Mouse (Mus musculus): ENCODE measurements around the gene Radil.

DNA sequence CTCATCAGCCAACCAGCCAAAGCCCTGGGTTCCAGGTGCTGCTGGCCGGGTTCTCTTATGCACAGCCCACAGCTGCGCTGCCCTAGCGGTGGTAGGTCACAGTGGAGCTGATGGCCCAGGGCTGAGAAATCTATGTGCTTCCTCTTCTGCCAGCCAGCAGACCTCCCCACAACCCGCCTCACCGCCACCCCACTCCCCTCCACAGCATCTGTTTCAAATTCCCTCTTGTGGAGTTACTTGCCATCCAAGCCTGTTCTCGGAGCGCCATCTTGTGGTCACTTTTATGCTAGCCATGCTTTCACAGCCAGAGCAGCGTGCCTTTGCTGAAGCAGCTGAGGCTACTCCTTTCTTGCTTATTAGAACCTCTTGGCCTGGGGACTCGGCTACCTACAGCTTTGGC lies 102.8 kb downstream of the Radil start:
- peak; percentile 92 for TF ChIP-seq CTCF (IDR thresholded peaks at IDR 0.05; ENCODE audit: low read depth, low read length)
- no peak for TF ChIP-seq POLR2A (IDR thresholded peaks at IDR 0.05; ENCODE audit: insufficient read depth, low read length)
